Mouse (Mus musculus) liver, adult 2 months (tissue): ENCODE data around the gene Ubr2.

Source experiments
- CTCF ChIP-seq: fragments of 200-500 bp; IDR thresholded peaks from 2 replicates; pipeline ENCODE4 v1.5.1; 2011; ENCODE audit warnings: low read depth, low read length, control low read depth
- POLR2A ChIP-seq: fragments of 200-500 bp; IDR thresholded peaks from 2 replicates; pipeline ENCODE4 v1.6.1; 2011; ENCODE audit warnings: low read length, control low read depth; ENCODE audit not compliant: insufficient read depth; ENCODE audit errors: extremely low read depth

DNA sequence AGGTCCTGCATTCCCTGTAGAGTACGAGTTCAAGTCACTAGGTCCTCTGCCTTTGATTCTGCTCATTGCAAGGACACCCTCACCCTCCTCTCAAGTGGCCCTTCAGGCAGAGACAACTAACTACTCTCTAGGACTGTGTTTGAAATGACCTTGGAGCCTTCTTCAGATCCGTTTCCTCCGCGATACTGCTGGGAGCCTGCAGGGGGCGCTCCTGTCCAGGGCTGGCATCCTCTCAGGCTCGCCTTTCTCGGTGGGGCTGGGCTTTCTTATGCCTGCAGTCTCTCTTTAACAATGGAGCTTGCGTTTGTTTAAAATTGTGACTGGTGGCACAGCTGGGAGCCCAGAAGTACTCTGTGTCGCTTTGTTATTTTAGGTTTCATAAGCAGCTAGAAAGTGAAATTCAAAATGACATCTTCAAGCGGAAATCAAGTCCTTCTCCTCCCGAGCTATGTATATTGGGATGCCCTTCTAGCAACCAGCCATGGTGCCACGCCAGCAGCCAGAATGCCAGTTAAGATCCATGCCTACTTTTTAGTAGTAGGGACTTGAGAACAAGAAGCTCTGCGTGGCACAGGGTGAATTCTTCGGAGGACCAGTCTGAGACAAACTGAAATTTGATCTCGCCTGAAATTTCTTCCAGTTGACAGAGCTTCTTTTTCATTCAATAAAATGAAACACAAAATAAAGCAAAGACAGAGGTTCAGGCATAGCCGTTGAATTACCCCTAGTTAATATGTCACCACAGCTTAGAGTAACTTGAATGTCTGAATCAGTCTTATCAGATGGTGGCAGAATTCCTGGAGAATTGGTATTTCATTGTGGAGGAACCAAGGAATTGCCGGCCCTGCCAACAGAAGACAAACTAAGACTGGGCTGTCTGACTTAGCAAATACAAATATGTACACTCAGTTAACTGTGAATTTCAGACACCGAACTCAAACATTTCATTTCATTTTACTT, 28.8 kb upstream of the Ubr2 start:
- TF ChIP-seq POLR2A (no peak), CTCF (peak; percentile 97)
